Mouse (Mus musculus): ENCODE results near the gene Gdpd1.

GRCm38 (mm10) chr11:87036180-87036579, 37.7 kb downstream of the Gdpd1 start:
- TF ChIP-seq EP300 (IDR thresholded peaks at IDR 0.05), result no peak
- peak; percentile 56 for TF ChIP-seq CTCF (IDR thresholded peaks at IDR 0.05)

Data from lung, postnatal 0 days (tissue).